Mouse (Mus musculus) WW6 (cell line): ENCODE data around the gene Fryl.

Experiments used
- DNase-seq: peaks from one replicate; pipeline ENCODE4 v3.0.0-alpha.2; 2013; ENCODE audit warnings: low read depth, low spot score

Fryl gene

DNA sequence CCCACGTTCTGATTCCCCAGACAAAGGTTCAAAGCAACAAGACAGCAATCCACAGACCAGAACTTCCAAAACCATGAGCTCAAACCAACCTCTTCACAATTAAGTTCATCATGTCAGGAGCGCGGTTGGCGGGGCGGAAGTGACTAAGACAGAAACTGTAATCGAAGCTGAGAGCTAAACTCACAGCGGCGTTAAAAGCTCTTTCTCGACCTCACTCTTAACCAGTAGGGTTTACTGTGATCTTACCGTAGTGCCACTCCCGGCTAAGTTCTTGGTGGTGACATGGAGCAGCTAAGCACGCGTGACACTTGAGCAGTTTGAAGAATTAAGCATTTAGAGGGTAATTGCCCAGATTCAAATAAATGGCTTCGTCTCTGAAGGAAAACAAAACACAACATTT lies 61.7 kb downstream of the Fryl start:
- DNase-seq = no peak

DNA sequence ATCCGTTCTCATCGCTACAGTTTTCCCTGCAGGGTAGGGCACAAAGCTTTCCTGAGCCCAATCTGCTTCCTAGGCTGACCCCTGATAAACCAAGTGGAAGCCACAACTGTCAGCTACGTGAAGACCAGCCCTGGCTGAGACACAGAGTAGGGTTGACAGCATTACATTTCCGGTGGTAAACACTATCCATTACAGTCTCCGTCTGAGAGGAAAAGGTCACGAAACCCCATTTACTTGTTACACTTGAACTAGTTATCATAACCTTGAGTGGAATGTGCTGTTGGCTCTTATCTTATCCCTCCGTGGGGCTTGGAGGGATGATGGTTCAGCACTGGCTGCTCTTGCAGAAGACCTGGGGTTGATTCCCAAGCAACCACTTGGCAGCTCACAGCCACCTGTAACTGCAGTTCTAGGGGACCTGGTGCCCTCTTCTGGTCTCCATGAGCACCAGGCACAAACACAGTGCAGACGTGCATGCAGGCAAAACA lies 62.3 kb downstream of the Fryl start:
- DNase-seq = no peak

DNA sequence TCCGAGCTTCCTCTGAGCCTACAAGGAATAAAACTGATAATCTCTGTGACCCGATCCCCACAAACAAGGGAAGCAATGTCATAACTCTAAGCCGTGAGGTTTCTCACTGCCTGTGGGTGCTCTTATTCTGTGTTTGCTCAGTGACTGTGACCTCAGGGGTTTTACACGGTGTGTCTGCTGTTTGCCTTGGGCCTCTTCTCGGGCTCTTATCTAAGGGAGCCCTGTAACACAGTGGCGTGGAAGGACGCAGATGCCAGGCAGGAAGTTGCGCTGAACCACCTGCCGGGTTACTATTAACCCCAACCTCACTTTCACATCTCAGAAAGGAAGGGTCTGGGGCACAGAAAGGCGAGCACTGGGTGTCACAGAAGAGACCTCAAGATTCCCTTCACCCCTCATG lies 62.8 kb downstream of the Fryl start:
- DNase-seq = no peak

DNA sequence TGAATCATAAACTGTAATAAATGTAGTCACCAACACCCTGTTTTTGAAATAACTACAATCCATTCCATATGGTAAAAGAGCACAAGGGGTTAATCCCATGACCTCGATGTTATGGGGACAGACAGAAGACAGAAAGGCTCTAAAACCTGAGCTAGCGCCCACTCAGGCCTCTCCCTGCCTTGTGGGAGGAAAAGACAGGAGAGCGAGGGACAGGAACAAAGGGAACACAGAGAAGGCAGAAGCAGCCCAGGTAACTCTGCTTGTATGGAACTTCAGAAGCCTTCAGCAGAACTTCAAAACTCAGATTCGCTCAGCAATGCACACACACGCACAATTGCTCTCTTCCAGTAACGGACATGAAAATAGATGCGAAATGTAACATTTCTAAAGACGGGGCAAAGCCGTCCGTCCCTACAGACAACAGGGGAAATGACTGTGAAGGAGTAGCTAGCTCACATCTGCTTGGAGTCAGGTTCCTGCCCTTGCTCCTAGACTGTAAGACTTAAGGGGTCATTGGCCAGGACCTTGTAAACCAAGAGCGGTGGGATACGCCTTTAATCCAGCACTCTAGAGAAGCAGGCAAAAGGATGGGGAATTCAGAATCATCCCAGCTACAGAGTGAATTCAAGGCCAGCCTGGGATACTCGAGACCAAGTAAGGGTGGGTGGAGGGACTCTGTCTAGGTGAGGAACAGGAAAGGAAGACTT lies 63.4 kb downstream of the Fryl start:
- DNase-seq = no peak

DNA sequence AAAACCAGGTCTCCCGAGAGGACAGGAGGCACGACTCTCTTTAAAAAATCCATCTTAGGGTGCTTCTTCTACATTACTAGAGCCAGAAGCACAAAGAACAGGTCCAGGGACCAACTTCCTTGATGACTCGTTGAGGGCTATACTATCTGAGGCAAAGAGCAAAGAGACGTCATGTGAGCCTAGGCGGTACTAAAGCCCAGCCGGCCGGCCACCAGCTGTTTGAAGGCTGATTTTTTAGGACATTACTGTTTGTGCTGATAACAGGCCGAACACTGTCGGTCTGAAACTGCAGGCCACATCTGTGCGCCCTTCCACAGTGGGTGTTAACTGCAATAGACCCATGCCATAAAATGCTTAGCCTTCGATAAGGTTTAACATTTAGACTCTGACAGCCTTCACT lies 64.7 kb downstream of the Fryl start:
- no peak for DNase-seq

DNA sequence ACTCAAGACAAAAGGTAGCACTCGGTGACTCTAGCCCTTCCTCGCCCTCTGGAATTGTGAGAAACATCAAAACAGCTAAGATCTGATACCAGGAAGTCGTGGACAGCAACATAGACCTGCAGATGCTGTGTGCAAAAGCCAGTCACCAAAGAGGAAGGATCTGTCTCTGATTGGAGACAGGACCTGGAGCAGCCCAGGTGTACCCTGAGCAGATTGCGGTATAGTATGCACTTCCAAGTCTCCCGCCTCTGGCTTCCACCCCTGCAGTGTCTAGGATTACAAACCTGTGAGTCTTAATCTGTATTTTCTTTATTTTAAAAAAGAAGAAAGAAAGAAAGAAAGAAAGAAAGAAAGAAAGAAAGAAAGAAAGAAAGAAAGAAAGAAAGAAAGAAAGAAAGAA lies 66.3 kb downstream of the Fryl start:
- DNase-seq = no peak

DNA sequence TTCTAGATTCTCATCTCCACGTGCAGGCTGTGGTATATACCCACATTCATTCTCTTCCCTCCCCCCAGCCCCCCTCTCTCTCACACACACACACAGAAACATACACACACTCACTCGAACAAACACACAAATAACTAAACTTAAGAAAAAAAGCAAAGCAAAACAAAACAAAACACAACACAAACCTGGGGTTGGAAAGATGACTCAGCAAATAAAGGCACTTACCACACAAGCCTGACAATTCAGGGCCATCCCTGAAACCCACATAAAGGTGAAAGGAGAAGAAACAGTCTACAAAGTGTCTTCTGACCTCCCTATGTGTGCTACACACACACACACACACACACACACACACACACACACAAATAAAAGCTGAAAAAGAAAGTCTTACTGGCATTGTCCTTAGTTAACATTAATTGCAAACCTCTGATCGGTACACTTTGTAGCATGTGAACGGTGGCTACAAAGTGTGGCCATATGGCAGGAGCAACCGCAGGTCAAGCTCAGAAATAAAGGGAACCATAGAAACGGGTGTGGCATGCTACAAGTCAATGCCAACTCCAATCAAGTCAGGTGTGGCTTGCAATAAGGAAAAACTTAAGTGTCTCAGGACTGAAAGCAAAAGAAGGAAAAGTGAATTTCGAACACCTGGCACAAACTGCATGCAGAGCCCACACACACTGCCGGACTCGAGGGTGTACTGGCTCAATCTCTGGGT lies 66.8 kb downstream of the Fryl start:
- no peak for DNase-seq

DNA sequence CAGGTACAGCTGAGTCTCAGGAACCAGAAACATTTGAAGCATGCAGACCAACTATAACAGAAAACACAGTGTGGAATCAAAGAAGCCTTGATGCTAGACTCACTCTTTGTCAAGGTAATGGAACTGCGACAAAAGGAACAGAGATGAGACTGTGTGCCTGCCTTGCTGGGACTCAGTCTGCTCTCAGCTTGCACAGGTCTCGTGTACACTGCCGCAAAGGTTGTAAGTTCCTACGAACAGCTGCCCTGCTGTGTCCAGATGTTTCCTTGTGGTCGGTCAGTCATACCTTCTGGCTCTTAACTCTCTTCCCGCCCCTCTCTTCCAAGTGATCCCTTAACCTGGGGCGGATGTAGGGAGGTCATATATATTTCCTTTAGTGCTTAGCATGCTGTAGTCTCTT lies 67.8 kb downstream of the Fryl start:
- DNase-seq = no peak

DNA sequence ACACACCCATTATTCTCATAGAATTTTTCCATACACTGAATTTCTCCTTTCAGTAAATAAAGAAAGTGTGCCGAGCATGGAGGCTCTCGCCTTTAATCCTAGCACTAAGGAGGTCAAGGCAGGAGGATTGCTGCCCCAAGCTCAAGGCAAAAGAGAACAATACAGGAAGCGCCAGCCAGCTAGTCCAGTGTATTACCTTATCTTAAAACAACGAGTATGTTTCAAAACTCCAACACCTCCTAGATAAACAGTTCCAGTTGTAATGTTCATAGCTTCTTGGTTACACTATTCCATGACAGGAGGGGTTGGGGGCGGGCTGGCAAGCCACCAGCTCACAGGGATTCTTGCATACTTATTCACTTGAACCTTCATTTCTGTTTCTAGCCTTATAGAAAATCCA lies 68.3 kb downstream of the Fryl start:
- no peak for DNase-seq

DNA sequence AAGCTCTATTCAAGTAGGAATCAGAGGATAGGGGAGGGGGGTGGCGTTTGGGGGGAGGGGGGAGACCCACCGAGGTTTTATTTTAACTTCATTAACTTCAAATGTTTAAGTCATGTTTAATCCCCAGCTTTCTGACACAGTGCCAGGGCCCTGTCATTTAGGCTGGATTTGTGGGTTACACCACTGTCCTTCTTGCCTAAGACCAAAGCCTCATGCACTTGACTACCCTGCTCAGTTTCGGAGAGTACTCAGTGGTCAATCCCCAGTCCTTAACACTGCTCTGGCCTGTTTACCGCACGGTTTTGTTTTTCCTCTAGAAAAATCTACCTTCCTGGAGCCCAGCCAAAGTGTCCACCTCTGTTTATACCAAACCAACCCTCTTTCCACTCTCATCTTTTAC lies 69.5 kb downstream of the Fryl start:
- DNase-seq = no peak

DNA sequence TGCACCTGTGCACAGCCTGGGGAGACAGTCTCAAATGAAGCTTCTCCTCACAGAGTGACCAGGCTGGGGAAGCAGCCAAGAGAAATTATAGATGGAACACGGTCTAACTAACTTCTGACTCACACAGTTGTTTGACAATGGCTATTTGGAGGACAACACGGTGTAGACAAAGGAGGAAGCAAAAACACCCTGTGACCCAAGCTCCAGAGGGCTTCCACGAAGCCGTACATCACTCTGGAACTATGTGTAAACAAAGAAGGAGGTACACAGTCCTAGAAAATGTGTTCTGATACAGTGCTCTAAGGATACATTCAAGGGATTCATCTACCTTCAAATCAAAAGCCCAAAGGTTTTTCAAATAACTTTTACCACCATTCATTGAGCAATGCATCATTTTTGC lies 71.0 kb downstream of the Fryl start:
- no peak for DNase-seq

DNA sequence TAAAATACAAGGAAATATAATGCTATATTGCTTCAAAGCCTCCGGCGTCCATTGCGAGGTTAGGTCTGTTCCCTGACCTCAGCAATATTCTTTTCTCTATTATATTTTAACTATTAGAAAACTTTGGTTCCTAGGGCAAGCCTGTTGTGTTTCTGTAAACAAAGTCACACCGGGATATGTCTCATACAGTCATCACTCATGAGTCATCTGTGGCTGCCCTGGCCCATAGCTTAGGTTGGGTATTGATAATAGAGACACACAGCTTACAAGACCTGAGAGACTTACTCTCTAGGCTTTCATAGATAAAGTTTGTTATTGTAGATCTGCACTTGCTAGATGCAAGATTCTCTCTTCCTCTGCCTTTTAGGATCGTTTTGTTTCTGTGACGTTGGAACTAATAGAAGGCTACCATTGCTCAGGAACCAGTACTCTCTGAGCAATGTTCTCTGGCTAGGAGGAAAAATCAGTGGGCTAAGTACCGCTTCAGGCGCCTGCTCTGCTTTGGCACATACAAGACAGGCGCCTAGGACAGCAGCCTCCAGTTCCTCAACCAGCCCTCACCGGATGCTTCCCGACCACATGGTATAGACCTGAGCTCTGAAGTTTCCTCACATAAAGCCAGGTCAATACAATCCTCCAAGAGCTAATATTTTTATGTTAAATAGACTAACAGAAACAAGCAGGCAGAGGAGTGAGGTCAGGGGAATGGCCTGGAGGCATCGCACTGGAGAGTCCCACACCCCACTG lies 73.5 kb downstream of the Fryl start:
- DNase-seq = no peak

DNA sequence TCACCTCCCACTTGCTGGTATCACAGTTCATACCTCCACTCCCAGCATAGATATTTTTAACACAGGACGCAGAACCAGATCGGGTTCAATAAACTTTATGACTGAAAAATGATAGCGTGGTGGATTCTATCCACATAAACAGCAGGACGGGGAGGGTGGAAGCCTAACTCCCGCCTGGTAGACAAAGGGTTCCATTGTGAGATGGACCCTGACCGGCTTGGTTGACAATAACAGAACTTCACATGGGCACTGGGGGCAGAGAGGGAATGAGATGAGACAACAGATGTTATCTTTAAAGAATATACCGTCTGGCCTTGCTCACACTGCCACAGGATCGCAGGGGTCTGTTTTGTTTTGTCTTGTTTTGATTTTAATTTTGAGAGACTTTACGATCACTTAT lies 74.2 kb downstream of the Fryl start:
- DNase-seq = no peak

DNA sequence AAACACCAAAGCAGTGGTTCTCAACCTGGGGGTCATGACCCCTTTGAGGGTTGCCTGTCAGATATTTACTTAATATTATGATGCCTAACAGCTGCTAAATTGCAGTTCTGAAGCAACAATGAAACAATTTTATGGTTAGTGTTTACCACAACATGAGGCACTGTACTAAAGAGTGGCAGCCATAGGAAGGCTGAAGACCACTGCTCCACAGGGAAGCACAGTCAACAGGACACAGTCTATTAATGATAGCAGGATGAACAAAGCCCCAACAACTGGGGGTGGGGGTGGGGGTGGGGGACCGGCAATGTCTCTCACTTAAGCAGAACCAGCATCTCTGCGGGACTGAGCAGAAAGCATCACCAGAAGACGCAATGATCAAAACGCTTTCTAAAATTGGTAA lies 80.1 kb downstream of the Fryl start:
- DNase-seq = no peak

DNA sequence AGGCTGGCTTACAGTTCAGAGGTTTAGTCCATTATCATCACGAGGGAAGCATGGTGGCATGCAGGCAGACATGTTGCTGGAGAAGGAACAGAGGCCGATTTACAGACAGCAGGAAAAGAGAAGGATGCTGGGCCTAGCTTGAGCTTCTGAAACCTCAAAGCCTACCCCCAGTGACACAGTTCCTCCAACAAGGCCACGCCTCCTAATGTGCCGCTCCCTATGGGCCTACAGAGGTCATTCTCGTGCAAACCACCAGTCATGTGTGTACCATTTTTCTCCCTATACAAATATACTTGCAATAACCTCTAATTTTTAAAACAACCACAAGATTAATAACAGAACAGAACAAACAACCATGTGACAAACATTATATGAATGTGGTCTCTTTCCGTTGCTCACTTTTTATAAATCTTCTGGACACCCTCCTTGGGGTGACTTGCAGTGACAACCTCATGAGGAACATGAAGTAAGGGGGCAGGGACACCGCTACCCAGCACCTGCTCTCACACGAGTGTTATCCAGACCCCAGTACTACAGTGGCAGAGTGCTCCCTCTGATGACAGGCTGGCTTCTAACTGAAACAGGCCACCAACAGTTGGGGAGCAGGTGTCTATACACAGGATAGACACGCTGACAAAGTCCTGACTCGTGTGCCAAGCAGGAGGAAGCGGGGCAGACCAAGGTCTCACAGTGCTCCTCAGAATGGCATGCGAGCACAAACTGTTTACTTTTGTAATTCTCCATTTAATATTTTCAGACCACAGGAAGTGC lies 80.9 kb downstream of the Fryl start:
- no peak for DNase-seq

DNA sequence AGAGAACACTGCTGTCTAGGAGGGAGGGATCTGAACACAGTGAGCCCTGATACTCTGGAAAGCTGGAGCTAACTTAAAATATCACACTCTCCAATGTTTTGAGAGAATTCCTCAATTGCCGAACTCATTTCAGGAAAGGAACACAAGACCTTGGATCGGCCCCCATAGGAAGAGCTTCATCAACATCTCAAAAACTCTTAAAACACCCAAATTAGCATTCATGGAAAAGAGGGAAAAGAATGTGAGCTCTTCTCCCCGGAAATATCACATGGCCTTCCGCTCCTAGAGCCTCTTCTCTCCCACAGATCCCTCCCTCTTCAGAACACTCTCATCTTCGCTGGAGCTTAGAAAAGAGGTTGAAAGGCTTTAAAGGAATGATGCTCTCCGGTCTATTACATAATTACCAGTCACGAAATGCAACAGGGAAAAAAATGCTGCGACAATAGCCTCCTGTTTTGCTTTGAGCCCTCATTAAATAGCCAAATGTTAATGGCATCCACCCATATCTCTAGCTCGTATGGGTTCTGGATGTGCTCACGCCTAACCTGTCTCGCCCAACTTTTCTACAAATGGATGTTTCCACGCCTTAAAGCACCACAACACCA lies 84.4 kb downstream of the Fryl start:
- no peak for DNase-seq

DNA sequence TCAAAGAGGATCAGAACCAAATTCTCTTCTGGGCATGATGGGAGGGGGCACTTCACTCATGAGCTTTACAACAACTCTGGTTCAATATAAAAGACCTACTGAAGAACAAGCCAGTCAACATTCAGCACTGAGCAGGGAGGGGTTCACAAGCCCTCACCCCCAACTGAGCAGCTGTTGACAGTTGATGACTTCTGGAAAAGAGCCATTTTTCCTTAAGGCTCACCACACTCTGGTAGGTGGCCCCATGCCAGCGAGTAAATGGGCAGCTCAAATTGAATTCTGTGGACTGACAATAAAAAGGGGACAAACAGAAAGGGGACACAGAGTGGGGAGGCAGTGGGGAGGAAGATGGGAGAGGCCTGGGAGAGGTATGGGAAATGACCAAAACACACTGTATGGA lies 85.2 kb downstream of the Fryl start:
- DNase-seq = no peak

DNA sequence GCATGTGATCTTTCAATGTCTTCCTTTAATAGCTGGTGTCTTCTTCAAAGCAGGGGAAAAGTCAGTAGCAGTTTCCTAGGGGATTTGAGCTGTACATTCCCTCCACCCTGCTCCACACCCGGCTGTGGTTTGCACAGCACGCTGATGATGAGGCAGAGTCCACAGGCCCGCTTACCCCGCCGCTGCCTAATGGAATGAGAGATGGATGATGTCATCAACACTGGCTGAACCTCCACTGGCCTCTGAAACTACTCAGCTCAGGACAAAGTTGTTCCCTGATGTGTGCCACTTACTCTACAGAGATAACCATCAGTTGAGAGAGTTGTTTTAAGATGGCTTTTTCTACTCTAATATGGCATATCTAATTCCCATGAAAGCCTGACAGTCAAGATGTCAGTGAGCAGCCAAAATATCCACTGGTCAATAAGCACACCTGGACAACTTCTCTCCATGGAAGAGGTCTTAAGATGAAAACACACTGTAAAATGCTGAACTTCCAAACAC lies 87.6 kb downstream of the Fryl start:
- DNase-seq = no peak

DNA sequence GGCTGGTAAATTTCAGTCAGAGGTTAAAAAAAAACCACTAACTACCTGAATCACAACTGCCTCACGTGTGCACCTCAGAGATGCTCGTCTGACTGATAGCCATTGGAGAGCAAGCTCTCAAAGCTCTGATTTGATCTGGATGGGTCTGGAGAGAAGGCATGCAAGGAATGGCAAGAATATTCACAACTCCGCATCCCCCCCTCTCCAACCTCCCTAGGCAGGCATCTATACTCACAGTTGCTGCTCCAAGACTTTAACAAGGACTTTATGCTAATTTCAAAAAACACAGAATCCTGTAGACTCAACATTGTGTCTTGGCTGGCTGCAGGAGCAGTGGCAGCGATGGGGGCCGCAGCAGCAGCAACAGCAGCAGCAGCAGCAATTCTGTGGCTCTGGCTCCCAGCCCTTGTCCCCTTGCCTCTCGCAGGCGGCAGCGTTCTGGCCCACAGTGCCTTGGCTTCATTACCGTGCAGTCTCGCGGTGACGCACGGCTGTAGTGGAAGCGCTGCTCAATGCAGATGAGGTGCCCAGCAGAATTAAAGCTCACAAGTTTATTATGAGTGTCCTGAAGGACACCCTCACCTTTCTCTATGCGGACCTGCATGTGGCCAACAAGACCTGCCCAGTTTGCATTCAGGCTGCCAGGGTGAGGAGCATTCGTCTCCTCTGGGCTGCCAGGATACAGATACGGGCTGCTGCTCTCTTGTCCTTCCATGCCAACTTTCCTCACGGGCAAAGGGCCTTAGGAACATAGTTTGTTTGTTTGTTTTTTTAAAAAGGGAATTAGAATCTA lies 88.2 kb downstream of the Fryl start:
- DNase-seq = no peak

DNA sequence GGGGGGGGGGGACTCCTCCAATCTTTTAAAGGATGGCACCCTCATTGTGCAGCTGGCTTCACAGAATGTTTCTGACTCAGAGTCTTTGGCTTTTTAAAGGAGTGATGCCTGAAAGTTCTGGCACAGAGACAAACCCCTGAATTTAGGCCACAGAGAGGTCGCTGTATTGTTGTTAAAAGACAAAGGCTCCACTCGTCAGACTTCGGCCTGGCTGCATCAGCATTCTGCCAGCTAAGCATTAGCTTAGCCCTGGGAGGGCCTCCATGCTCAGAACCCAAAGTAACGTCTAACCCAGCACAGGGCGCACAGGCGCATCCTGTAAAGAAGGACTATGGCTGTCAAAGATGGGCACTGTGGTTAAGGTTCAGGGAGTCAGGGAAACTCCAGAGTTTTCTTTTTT lies 92.4 kb downstream of the Fryl start:
- no peak for DNase-seq

DNA sequence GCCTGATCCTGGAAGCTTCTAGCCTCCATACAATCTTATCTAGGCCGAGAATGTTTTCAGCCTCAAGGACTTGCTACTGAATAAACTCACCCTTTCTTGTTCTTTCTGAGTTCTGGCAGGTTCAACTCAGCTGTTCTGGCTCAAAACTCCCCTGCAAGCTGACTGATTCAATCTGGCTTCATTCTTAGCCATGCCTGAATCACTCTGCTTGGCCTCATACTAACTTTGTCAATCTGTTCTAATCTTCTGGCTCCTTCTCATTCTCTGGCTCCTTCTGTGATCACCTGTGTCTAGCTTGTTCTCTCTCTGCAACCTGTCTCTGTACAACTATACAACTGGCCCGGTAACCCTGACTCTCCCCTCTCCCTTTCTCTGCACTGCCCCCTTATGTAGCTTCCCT lies 93.9 kb downstream of the Fryl start:
- no peak for DNase-seq
